Mouse (Mus musculus) intestine, embryonic 14.5 days (tissue): ENCODE data around the gene Mapk8ip2. TPM values are rescaled to one million over a fixed set of nuclear protein-coding genes. Genes with fewer than 3 reads are reported as not detected.

Source experiments
- polyA plus RNA-seq: library from polyadenylated mRNA; unstranded; fragments of >200 nt; fragmentation: Nextera tagmentation; extraction: Ambion mirVana; gene quantifications from 2 replicates; pipeline ENCODE4 v1.2.1, GENCODE M21; 2014

Mapk8ip2 gene
- polyA plus RNA-seq, 1 experiment from 2014 or later = 5.1 TPM

Other genes with a start within 250 kb of the Mapk8ip2 start
- gene Ppp6r2, start 242.4 kb upstream of the Mapk8ip2 start, polyA plus RNA-seq = 26.9 and 29.6 TPM in 2 replicates
- 52.6 and 53.6 TPM in 2 replicates for gene Sbf1, start 138.6 kb upstream of the Mapk8ip2 start, polyA plus RNA-seq
- gene Adm2, start 131.2 kb upstream of the Mapk8ip2 start, polyA plus RNA-seq = 0.32 and 0.73 TPM in 2 replicates
- gene Miox, start 119.5 kb upstream of the Mapk8ip2 start, polyA plus RNA-seq = not detected in 2 replicates
- gene Lmf2, start 98.3 kb upstream of the Mapk8ip2 start, polyA plus RNA-seq = 46.7 and 48.6 TPM in 2 replicates
- 157 and 170 TPM in 2 replicates for gene Ncaph2, start 98.2 kb upstream of the Mapk8ip2 start, polyA plus RNA-seq
- 12.3 and 14.6 TPM in 2 replicates for gene Sco2, start 80.1 kb upstream of the Mapk8ip2 start, polyA plus RNA-seq
- 1.2 and 1.5 TPM in 2 replicates for gene Tymp, start 76.9 kb upstream of the Mapk8ip2 start, polyA plus RNA-seq
- 0.34 TPM in 1 of 2 replicates, not detected in the other for gene Odf3b, start 74.6 kb upstream of the Mapk8ip2 start, polyA plus RNA-seq
- gene Klhdc7b, start 69.0 kb upstream of the Mapk8ip2 start, polyA plus RNA-seq = not detected in 2 replicates
- gene Syce3, start 43.4 kb upstream of the Mapk8ip2 start, polyA plus RNA-seq = not detected in 2 replicates
- gene Cpt1b, start 28.1 kb upstream of the Mapk8ip2 start, polyA plus RNA-seq = 0.60 and 0.76 TPM in 2 replicates
- 1.7 and 2.2 TPM in 2 replicates for gene C730034F03Rik, start 24.3 kb upstream of the Mapk8ip2 start, polyA plus RNA-seq
- not detected in 2 replicates for gene Gm44502, start 24.2 kb upstream of the Mapk8ip2 start, polyA plus RNA-seq
- 46.3 and 49.7 TPM in 2 replicates for gene Chkb, start 24.0 kb upstream of the Mapk8ip2 start, polyA plus RNA-seq
- gene Arsa, start 23.5 kb downstream of the Mapk8ip2 start, polyA plus RNA-seq = 14.4 and 15.4 TPM in 2 replicates
- 1.9 and 2.1 TPM in 2 replicates for gene Shank3, start 45.7 kb downstream of the Mapk8ip2 start, polyA plus RNA-seq
- 0.43 TPM in 1 of 2 replicates, not detected in the other for gene Acr, start 114.4 kb downstream of the Mapk8ip2 start, polyA plus RNA-seq
- 41.3 and 44.9 TPM in 2 replicates for gene Rabl2, start 138.0 kb downstream of the Mapk8ip2 start, polyA plus RNA-seq